Mouse (Mus musculus): ENCODE results near the gene Rab21.

Gene Rab21

DNA sequence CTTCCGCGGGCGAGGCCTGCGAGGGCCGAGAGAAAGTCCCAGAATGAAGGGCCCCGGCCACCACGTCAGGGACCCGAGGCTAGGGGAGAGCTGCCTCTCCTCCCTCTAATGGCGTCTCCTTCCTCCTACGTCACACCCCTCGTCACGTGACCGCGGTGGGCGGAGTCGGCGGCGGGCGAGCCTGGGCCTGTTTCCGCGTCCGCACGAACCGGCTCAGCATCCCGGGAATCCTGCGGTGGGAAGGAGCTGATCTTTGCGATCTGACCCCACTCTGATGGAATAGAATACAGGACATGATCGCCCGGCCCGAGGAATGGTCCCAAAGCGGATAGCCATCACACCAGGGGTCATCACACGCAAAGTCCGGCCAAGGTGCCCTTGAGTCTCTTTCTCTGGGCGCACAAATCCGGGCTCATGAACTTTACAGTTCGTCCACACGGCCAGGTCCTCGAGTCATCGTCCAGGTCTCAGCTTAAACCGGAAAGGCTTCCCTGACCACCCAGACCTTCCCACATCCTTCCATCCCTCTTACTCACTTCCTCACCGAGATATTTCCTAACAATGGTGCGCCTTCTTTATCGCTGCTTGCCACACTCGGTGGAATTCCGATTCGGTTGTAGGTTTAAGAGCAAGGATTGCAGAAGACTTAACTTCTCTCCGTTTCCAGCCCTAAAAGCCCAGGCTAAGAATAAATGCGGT is at the start of gene Rab21:
TSS of gene Rab21 (minus strand) at position 122 of the 699 bp plus-strand sequence.
- peak; percentile 69 for DNase-seq (ENCODE audit: low read depth)

DNA sequence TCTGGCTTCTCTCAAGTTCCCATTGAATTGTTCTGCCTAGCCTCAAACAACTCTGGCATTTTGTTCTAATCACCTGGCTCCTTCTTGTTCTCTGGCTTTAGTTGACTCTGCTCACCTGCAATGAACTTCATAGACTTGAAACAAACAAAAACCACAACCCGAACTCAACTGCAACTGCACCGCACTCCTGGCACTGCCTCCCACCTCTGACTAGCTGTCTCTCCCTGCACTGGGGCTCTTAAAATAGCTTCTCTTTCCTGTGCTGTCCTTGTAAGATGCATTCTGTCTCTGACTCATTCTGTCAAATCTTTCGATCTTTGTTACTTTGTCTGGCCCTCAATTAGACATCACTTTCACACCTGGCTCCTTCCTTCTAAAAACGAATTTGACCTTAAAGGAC is 47.8 kb upstream of the Rab21 start:
- no peak for DNase-seq (ENCODE audit: low read depth)

DNA sequence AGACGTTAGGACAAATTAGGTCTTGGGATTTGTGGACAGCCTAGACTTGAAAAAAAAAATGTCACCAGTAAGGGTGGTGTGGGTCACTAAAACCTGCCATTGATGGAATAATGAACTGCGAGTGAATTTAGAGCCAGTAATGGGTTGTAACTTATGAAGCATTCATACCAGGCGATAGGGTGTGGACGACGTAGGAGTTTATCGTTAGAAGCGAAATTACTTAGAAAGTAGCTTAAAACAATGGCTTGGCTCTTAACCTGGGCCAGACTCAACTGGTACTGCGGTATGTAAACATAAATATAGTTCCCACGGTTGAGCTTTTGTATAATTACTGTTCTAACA is 47.2 kb upstream of the Rab21 start:
- no peak for DNase-seq (ENCODE audit: low read depth)

DNA sequence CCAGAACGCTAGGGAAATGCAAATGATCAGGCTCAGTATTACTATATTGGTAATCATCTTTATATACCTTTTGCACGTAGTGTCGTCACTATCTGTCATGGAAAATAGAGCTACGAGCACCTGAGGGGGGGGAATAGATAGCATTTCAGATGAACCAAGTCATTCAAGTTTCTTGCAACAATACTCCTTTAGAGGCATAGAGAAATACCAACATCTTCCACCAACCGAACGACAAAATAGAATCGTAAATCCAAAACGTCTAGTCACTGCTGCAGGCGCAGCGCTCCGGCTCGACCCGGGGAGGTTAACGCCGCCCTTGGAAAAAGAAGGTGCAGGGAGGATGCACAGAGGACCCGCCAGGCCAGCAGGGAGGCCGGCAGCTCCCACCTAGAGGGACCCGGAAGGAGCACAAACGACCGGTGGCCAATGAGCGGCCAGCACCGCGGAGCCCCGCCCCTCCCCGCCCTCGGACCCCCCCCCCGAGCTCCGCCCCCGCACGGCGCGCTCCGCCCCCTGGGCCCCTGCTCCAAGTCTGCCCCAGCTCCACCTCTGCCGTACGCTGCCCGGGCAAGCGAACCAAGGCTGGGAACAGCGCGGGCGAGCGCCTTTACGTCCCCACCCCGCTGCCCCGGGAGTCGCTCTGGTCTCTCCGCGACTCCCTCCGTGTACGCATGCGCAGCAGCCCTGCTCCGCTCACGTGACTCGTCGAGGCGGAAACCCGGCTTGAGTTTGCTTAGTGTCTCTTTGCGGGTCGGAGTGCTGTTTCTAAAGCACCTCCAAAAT is 46.6 kb upstream of the Rab21 start, which contains the start of gene Tmem19:
TSS of gene Tmem19 (minus strand) at position 662 of the 783 bp plus-strand sequence.
- peak; percentile 96 for DNase-seq (ENCODE audit: low read depth)

DNA sequence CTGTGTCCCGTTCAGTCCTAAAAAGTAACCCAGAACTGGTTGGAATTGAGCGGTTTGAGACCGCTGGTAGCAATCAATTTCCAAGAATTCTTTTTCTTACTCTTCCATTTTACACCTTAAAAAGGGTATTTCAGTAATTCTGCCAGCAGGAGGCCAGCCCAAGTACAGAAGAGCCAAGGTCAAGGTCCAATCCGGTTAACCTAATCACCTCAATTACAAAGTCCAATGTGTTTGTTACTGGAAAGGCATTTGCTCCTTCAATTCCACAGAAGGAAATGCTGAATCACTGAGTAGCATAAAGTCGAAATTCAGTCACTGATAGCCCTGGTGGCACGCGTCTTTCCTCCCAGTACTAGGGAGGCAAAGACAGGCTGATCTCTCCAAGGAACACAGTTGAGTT is 43.7 kb upstream of the Rab21 start:
- no peak for DNase-seq (ENCODE audit: low read depth)

DNA sequence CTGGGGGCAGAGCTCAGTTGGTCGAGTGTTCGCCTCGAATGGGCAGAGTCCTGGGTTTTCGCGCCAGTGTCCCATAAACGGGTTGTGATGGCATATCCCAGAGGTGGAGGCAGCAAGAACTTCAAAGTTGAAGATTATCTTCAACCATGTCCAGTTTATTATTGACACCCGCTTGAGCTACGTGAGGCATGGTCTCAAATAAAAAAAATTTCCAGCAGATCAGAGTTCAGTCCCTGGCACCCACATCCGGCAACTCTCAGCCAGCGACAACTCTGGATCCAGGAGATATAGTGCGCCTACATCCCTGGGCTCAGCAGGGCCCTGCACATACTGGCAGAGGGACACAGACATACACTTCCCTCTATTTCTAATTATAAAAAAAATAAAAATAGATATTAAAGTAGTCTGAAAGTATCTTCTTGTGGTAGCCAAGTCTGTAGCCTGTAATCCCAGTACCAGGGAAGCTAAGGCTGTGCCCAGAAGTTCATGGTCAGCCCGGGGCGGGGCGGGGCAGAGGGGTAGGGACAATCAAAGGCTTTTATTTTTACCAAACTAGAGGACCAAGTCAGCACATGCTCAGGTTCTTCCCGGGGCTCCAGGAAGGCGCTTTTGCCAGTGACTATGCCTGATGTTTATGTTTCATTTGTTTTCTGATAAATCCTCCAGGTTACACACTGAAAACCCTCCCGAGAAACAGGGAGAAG is 43.0 kb upstream of the Rab21 start:
- no peak for DNase-seq (ENCODE audit: low read depth)

DNA sequence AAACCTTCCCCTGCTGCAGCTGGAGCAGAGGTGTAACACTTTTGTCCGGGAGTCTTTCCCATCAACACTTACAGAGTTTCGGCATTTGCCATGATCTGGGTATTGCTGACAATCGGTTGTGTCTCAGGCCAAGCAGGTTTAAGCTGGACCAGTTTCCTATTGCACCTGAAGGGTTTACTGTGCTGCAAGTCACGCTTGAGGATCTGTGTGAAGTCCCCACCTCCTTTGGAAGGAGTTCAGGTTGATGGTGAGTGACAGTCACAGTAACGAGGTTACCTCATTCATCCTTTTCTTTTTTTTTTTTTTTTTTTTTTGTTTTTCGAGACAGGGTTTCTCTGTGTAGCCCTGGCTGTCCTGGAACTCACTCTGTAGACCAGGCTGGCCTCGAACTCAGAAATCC is 40.7 kb upstream of the Rab21 start:
- DNase-seq (ENCODE audit: low read depth), result no peak

DNA sequence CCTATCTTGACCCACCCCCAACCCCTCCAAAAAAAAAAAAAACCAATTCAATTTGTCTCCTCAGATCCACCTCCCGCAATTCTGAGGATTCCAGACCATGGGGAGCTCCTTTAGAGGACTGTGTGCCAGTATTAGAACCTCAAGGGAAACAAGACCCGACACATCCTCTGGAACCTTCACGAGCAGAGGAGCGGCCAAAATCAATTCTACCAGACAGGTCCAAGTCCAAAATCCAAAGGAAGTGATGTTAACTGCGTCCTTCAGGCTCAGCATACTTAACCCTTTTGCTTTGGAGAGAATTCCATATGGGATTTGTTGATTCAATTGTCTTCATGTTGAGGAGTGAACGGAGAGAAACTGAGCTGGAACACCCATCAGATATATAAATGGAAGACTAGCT is 39.6 kb upstream of the Rab21 start:
- DNase-seq (ENCODE audit: low read depth), result no peak

DNA sequence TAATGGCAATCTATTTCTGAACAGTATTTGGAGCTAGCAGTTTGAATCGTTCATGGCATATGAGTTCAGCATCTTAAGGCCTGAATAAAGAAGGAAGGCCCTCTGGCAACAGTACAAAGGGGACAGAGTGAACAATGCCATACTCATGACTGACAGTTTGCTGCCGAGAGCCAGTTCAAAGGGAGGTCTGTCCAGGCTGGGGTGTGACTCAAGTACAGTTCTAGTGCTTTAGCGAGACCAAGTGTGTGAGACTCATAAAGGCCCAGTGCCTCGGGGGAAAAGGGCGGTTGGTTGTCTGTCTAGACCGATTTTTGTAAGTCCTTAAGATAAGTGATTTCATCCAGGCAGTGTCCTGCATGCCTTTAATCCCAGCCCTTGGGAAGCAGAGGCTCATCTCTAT is 39.2 kb upstream of the Rab21 start:
- no peak for DNase-seq (ENCODE audit: low read depth)

DNA sequence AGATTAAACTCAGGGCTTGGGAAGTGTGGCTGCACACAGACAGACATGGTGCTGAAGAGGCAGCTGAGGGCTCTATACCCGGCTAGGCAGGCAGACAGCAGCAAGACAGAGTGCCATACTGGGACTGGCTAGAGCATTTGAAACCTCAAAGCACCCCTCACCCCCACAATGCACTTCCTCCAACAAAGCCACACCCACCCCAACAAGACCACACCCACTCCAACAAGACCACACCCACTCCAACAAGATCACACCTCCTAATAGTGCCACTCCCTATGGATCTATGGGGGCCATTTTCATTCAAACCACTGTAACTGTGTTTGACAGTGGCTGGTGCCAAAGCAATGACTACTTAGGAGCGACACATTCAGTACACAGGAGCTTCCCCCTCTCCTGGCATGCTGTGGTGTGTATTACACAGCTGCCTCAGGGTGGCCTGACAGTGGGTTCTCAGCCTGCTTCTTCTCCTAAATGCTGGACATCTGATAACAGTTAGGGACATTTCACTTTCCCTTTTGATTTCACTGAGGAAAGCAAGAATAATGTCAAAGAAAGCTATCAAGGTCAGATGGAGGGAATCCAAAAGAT is 35.5 kb upstream of the Rab21 start:
- no peak for DNase-seq (ENCODE audit: low read depth)

DNA sequence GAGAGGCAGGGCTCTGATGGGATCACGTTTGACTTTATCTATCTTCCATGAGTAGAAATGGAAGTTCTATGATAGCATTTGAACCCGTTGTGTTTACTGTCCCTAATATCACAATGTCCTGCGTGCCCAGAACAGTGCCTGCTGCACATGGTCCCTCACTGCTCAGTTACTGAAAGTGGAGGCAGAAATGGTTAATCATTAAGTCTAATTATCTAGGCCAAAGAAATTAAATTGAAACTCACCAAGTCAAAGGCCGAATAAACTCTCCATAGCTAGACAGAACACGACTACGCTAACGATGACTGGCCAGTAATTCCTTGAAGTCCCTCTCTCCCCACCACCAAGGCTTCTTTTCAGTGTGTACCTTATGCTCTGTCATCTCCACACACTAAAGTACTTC is 34.1 kb upstream of the Rab21 start:
- DNase-seq (ENCODE audit: low read depth), result no peak

DNA sequence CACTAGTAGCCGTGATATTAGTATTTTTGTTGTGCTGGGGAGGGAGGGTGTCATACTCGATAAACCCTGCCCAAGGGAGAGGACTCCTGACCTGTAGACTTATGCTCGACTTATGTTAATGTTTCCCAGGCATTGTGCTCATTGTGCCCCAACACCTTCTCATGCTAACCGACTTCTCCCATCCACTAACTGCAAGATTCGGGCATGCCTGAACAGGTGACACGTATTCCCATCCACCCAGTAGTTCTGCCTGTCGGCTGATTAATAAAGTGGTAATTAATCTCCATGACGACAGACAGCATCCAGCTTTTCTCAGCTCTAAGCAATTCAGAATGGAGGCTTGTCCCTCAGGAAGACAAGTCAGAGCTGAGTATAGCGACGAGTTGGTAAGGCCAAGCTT is 33.6 kb upstream of the Rab21 start:
- no peak for DNase-seq (ENCODE audit: low read depth)

DNA sequence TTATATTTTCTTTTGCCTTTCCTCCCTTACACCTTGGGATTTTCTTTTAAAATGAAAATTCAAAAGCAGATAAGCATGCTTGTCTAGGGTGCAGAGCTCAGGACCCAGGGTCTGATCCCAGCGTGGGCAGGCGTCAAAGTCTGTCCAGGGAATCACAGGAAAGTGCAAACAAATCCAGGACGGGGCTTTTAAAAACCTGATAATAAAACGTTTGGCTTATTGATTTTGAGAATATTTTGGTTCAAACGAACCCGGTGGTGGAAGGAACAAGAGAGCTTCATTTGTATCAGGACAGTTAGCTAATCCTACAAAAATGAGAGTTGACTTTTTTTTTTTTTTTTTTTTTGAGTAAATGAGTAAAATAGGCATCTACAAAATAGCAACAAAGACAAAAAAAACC is 32.7 kb upstream of the Rab21 start:
- DNase-seq (ENCODE audit: low read depth), result no peak

DNA sequence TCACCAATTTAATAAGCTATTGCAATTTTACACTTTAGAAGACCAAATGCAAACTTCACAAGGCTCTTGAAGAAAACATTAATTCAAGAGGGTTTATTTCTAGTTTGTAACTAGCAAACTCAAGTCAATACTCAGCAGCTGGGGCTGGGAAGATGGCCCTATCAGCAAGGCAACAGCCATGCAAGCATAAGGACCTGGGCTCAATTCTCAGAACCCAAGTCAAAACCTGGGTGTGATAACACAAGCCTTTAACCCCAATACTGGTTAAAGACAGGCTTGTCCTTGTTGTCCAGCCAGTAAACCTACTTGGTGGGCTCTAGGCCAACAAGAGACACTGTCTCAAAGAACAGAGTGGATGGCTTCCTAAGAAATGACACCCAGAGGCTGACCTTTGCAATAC is 31.1 kb upstream of the Rab21 start:
- DNase-seq (ENCODE audit: low read depth), result no peak

DNA sequence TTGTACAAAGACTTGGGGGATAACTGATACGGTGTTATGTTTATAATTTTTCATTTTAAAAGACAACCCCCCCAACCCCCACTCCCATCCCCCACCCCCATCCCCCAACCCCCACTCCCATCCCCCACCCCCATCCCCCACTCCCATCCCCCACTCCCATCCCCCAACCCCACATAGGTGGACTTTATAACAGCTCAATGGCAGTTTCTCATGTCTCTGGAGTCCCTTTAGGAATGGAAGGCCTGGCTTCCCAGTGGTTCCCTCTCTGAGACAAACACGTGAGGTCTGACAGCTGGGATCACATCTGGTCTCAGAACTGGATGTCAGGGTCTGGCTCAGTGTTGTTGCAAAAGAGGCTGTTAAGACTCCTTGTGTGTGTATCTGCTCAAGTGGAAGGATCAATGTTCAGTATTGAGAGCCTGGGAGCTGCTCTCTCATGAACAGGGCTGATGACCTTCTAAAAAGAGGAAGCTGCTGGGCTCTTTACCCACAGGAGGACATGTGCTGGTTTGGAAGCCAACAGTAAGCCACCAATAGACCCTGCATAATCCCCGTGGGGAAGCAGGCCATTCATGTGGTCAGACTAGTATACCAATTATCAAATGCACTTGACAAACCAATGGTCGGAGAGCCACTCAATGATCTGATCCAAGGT is 27.5 kb upstream of the Rab21 start:
- no peak for DNase-seq (ENCODE audit: low read depth)

DNA sequence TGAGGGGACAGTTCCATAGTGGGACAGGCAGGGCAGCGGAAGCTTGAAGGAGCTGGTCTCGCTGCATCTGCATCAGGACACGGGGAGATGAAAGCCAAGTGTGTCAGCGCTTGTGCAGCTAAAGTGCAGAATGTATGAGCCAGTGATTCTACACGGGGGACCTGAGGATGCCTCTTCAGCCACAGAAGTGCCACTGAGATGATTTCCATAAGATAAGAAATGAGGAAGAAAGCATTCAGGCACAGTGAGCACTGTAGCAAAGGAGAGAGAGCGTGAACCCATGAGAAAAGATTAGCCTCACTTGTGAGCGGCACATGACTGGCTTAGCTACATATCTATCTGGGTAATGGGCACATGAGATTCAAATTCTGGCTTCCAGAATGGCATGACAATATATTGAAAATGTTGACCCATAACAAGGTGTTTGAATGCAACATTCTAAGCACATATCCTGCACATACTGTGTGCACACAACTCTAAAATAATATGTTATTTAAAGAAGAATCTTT is 24.5 kb upstream of the Rab21 start:
- no peak for DNase-seq (ENCODE audit: low read depth)

DNA sequence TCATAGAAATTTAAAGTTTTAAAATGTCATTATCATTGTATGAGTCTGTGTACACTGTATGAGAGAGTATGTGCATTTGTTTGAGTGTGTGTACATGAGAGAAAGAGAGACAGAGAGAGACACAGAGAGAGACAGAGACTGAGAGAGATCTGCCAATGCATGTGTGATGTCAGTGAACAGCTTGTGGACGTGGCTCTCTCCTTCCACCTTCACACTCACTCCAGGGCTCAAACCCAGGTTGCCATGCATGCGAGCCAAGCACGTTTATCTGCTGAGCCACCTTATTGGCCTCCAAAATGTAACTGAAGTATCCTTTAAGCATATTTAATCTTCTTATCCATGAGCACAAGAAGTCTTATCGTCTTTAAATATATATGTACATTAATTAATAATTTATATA is 21.5 kb upstream of the Rab21 start:
- DNase-seq (ENCODE audit: low read depth), result no peak

DNA sequence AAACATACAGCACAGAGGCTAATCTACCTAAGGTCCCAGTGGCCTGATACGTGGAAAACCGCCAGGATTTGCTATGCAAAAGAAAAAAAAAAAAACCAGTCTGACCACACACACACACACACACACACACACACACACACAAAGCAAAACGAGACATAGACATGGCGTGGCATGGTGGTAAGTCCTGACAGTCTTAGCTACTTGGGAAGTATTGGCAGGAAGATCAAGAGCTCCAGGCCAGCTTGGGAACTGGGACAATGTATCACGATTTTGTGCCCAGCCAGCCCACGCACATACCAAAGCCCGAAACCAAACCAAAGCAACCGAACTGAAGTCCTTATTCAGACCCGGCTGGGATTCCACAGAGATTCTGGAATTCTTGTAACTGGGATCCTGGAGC is 18.1 kb upstream of the Rab21 start:
- peak; percentile 80 for DNase-seq (ENCODE audit: low read depth)

DNA sequence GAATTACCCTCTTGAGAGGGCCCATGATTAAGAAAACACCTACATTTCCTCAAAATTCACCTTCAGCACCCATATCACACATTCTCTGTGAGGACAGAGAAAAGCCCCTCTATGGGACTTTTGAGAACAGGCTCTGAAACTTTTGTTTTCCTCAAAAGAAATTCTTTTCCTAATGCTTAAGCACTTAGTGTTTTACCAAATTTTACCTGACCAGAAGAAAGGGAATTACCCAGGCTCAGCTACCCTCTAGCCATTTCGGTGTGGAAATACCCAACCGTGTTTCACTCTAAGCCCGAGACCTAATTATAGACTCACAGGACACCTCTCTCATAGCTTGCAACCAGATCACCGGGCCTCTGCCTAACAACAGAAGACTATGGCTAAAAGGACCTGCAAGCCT is 17.6 kb upstream of the Rab21 start:
- DNase-seq (ENCODE audit: low read depth), result no peak

DNA sequence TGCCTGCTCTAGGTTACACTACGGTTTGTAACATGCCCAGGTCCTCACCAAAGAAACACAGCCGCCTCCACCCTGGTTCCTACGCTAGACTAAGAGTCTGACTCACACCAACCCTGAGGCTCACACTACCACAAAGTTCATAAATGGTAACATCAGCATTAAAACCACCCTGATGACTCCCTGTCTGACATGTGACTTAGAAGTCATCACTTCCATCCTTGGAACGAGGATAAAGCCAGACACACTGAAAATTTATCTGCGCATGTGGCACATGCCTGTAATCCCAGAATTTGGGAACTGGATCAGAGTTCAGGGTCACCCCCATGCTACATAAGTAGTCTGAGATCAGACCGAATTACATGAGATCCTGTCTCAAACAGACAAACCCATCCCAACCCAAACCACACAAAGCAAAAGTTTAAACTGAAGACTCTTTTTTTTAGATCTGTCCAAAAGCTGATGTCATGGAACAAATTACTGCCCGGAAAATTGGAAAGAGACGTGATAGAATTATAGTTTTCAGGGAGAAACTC is 17.1 kb upstream of the Rab21 start:
- DNase-seq (ENCODE audit: low read depth), result peak; percentile 80

DNA sequence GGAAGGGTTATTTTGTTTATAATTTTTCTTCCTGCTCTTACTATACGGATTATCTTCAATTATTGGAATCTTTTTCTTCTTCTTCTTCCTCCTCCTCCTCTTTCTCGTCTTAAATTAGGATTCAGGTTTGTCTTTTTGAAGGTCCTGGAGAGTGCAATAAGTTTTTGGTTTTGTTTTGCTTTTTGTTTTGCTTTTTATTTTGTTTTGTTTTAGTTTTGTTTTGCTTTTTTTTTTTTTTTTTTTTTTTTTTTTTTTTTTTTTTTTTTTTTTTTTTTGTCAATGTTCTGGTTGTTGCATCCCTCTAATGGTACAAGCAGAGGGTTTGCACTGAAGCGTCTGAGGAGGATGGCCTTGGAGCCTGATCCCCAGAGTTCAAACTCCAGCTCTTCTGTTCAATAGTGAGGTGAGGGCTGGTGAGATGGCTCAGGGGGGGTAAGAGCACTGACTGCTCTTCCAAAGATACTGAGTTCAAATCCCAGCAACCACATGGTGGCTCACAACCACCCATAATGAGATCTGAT is 13.7 kb upstream of the Rab21 start:
- DNase-seq (ENCODE audit: low read depth), result no peak

DNA sequence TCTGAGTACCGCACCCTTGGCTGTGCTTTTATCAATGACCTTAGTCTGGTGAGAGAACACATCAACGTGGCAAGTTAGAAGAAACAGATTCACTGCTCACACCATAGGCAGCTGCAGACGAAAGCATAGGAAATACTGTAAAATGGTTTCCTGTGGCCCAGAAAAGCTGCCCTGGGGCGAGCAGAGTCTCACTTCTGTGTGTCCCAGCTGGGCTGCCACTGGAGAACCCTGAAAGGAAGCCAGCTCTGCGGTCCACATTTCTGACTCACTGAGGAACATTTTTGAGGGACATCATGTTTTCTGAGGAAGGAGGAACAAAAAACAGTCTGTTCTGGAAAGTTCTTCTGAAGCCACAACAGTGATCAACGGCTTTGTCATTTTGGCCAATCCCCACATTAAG is 13.1 kb upstream of the Rab21 start:
- DNase-seq (ENCODE audit: low read depth), result peak; percentile 86
